Mouse (Mus musculus) heart, postnatal 25 days (tissue): ENCODE data around the gene Cerkl. TPM values are rescaled to one million over a fixed set of nuclear protein-coding genes. Genes with fewer than 3 reads are reported as not detected.

Experiments
- DNase-seq: peaks from one replicate; pipeline ENCODE4 v3.0.0; 2022; ENCODE audit warnings: low spot score
- intact Hi-C: fragments of 180-260 bp; cut with DNase I; formaldehyde crosslinking; loops from one replicate; pipeline ENCODE4 v1.15.1; 2025
- total RNA-seq, 2 experiments: library from RNA; stranded (reverse); gene quantifications; 2 replicates each; pipeline ENCODE4 v1.2.3; 2021

Cerkl gene
- total RNA-seq, 2 experiments from 2014 or later: 0.70 to 1.5 TPM

DNA sequence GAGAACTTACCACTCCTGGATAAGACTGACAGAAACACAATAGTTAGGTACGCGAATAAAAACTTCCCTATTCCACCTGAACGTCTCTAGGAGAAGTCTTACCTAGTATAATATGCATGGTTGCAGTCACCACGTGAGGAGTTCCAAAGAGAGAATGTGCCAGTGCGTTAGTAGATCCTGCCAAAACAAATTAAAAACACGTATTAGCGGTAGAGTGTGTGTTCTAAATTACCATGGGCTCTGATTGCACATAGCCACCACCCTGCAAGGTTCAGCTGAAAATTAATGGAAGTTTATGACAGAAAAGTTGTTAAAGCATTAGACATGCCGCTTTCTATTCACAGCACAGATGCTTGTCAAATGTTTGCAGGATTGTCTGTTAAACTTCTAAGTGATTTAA lies 113.5 kb downstream of the Cerkl start:
- no peak for DNase-seq
- intact Hi-C loops: no loop called here

DNA sequence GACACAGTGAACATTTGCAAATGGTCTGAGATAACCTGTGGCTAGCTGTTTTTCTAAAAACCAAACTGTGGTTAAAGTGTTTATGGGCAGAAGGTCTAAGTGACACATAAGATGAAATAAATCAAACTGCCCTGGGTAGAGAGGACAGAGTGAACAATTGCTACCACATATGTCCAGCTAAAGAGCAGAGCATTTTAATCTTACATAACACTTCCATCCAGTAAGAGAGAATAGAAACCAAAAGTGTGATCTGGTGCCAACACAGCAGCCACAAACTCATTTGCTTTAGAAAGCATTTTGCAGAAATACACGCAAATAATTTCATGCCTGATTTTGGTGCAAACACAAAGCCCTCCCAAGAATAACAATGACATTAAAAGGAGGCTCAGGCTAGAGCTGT lies 117.6 kb downstream of the Cerkl start:
- DNase-seq: no peak
- intact Hi-C loops: no loop called here

DNA sequence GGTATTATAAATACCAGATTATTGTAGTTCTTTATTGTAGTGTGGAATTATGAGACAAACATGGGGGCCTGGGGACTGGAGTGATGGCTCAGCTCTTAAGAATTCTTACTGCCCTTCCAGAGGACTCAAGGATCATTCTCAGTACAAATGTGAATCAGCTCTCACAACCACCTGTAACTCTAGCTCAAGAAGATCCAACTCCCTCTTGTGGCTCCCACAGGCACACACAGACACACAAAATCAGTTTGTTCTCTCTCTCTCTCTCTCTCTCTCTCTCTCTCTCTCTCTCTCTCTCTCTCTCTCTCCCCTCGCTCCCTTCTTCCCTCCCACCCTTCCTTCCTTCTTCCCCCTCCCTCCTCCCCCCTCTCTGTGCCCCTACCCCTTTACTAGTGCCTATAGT lies 120.4 kb downstream of the Cerkl start:
- intact Hi-C loops: no loop called here

DNA sequence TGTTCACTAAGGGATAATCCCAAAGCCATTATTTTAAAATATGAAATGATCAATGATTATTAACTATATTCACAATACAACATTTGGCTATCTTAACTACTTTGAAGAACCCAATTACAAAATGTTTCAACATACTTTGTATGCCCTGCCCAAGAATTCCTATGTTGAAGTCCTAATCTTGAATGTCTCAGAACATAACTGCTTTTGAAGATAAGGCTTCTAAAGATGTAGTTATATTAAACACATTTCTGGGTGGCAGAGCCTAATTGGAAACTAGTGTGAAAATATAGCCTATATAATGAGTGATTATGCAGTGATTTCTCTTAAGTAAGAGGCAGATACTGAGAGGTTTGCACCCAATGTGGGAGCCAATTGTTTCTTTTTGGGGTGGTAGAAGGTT lies 121.9 kb downstream of the Cerkl start:
- DNase-seq: no peak
- intact Hi-C loops: no loop called here

More for the DNA sequence above, 120.4 kb downstream of the Cerkl start:
- DNase-seq: no peak

DNA sequence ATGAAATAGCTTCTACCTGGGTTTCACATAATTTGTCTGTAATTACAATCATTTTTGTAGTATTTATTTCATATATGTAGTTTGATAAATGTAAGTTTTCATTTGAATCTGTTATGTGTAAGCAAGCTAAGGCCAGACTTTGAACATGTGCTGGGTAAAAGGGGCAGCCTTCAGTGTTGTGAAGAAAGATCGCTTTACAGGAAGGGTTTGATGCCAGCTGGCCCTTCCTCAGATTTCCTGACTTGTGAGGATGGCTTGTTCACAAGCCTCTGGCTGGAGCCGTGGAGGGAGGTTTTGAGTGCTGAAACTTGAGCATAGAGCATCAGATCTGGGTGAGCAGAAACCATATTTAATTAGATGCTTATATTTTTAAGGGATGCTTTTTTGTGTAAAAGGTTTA lies 128.5 kb downstream of the Cerkl start:
- intact Hi-C loops: no loop called here

DNA sequence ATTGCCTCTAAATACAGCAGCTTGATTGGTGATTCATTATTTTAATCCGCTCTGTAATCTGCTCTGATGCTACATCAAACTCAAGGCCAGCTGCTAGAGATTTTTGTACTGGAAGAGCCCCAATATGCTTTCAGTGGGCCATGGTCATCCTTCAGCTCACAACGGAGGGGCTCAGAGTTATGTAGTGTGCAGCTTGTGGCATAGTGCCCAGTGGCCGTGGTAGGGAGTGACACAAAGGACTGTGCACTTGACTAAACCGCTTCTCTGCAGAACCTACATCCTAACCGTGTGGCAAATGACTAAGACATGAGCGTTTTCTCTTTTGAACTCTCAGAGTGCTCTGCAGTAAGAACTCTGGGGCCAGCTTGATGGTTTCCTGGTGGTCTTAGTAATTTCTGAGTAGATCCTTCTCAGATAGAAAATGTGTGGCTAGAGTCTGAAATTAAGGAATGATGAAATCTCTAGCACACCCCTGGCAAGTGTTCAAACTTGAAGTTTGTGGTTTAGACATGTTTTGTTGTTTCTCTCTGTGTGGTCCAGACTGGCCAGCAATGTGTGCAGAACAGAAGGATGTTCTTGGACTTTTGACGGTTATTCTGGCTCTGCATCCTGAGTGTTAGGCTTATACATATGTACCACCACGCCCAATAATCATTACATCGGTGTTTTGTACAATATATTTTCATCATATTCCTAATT lies 140.3 kb downstream of the Cerkl start:
- intact Hi-C loops: no loop called here
- no peak for DNase-seq

More for the DNA sequence above, 128.5 kb downstream of the Cerkl start:
- no peak for DNase-seq

DNA sequence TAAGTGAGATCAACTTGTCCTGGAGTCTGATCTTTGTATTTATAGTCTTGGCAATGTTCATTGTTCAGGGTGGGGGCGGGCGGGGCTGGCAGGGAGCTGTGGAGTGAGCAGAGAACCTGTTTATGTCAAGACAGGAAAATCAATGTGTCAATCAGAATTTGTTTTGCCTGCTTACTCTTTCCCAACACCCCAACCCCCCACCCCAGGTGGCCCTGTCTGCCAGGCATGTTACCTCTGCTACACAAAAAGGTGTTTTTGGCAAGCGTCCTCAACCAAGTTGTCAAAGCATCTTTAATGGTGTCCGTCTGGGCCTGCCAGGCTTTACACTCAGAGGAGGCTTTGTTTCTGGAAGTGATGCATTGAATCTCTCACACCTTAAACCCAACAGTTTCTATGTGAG lies 141.5 kb downstream of the Cerkl start:
- DNase-seq: no peak
- intact Hi-C loops: no loop called here

DNA sequence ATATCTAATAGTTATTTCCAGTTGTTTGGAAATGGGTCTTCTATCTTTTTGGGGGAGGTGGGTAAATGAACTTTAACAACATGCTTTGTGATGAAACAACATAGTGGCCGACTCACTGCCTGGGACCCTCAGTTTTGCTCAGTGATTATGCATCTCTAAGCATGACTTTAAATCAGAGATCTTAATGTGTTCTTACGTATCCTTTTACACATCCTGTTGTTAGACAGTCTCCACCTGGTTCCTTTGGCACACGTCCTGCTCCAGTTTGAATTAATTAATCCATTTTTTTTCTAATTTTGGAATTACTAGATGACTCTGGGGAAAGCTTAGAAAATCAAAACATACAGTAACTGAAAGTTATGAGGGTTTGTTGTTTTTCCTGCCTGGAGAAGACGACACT lies 144.1 kb downstream of the Cerkl start:
- no peak for DNase-seq
- intact Hi-C loops: no loop called here

DNA sequence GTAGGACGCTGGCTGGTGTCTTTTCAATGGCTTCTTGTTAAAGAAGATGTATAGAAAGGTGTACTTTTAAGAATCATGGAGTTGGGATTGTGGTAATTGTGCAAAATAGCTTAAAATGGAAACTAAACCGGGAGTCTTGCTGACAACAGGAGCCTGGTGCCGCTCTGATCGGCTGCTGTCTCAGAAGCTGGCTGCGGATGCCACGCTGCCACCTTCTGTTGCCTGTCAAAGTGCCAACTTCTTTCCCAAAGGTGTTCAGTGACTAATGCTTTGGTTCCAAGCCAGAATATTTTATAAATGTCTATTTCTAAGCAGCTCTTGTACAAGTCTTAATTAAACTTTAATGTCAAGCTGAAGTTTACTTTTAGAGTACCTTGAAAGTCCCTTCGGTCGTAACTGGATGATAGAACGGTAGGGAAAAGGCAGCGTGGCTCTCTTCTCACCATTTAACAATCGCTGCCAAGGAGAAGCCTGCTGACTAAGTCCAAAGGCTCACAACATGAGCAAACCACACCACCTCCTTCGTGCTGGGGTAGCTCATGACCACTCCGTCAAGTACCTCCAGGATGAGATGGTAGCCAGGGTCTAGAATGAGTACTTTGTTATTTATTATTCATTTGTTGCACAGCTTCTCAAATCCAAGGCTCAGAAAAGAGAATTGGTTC lies 147.0 kb downstream of the Cerkl start:
- DNase-seq: no peak
- intact Hi-C loops: no loop called here

DNA sequence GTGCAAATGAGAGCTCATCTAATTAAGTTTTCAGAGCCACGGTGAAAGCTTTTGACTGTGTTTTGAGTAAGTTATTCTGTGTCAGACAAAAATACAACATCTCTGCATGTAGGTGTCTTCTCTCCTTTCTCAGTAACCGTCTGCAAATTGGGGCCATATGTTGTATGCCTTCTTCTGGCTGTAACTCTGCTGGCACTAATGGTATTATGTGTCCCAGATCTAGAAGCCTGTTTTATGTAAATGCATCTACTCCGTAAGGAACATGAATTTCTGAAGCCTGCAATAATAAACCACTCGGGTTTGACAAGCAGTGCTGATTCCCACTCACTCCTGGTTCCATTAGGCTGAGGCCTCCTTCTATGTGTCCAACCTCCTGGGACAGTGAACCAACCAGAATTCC lies 149.0 kb downstream of the Cerkl start:
- no peak for DNase-seq
- intact Hi-C loops: no loop called here

DNA sequence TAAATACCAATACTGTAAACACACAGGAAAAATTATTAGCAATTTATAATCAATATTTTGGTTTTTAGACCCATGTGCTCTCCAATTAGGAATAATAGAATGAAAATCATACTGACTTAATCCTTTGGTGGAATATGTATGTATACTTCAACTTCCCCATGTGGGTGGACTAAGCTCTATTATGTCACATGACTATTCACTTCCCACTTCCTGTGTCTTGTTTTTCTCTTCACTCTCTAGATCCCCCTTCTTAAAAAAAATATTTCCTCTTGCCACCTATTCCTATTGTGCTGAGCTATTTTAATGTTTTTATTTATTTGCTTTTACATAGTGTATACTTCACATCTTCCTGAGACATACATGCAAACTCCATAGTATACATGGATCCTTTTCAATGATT lies 154.2 kb downstream of the Cerkl start:
- no peak for DNase-seq
- intact Hi-C loops: no loop called here

DNA sequence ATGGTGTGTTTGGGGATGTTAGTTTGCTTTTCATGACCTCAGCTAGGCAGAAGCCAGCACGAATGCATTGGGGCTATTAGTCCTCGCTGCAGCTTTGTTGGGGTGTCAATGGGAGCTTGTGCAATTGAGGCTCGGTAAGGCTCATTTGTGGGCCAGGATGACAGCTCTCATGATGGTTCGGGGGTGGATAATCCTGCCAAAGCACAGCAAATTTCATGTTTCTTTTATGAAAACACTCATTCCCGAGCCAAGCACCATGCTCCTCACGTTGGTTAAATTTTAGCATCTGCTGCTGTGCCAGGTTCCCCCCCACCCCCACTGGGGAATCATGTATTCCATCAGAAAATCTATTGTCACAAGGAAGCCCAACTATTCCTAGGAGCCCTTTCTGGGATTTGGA lies 164.2 kb downstream of the Cerkl start:
- intact Hi-C loops: no loop called here
- no peak for DNase-seq

DNA sequence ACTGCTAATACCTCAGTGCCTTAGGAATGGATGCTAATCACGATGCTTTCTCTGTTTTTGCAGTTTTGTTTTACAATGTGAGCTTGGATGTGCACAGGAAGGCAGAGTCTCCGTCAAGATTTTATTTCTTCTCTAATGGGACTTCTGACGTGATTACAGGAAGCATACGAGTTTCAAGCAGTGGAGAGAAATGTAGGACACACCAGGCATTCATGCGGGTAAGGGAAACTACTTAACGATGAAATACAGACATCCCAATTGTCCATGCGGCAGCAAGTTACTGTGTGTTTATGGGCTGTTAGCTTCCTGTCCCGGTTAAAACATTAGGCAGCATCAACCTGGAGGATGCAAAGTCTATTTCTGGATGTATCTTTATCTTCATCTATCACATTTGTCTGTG lies 164.7 kb downstream of the Cerkl start:
- intact Hi-C loops: no loop called here
- DNase-seq: no peak

DNA sequence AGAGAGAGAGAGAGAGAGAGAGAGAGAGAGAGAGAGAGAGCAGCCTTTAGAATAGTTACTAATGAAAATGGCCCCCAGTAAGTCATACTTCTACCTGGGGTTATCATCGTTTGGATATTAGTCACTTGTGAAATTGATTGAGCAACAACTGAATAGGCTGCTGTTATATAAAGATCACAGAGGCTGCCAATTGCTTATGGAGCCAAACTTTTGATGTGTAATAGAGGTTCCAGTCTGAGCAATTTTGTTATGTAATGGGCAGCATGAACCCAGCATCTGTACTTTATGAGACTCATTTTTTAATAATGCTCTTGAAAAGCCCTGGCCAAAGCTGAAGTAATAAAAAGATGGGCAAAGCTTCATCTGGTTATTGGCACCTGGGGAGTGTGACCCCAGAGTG lies 166.4 kb downstream of the Cerkl start:
- DNase-seq: no peak
- intact Hi-C loops: no loop called here

DNA sequence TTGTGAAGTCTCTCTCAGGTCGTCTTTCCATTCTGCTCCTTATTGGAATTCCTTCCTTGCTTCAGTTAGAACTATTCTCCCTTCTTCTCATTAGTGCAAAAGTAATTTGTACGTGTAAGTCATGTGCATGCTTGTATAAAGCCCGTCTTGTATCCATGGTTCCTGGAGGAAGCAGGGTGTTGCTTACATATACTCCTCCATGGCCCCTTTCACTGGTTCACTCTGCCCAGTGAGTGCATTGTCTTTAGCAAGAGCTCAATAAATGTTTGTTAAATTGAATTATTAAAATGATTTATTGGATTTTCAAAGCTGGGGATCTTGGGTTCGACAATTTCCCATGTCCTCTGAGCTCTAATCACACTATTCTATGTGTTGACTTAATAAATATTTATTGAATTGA lies 172.4 kb downstream of the Cerkl start:
- intact Hi-C loops: no loop called here
- DNase-seq: no peak

Other genes with a start within 250 kb of the Cerkl start
- 1 to 10 TPM; 2.4 TPM for gene Itga4, start 201.4 kb downstream of the Cerkl start, total RNA-seq
- not detected for gene Neurod1, start within 50 bp of the Cerkl start, total RNA-seq
- gene Itprid2, start 178.6 kb upstream of the Cerkl start, total RNA-seq: 10 to 100 TPM; 20.9 to 25.4 TPM